Mouse (Mus musculus) 416B (cell line): ENCODE data around the gene Gm42372.
A peak's percentile ranks its signal among the peaks of the same experiment; 100 is the strongest.
"Not testable (repeated sequence)": the region's sequence is repeated elsewhere in the genome, so short reads cannot be mapped to it uniquely, and the experiment has no call there.

ENCODE experiments used
- DNase-seq: peaks from one replicate; pipeline ENCODE4 v3.0.0; 2011; ENCODE audit warnings: low read depth

Gene Gm42372

GRCm38 (mm10) chr7:16982859-16983568, at the start of gene Gm42372:
TSS of gene Gm42372 (plus strand) at chr7:16983086.
- peak; percentile 69 for DNase-seq

- DNase-seq, result peak; percentile 40
These were observed 45.6 kb upstream of the Gm42372 start for GRCm38 (mm10) chr7:16937312-16937711.

DNA sequence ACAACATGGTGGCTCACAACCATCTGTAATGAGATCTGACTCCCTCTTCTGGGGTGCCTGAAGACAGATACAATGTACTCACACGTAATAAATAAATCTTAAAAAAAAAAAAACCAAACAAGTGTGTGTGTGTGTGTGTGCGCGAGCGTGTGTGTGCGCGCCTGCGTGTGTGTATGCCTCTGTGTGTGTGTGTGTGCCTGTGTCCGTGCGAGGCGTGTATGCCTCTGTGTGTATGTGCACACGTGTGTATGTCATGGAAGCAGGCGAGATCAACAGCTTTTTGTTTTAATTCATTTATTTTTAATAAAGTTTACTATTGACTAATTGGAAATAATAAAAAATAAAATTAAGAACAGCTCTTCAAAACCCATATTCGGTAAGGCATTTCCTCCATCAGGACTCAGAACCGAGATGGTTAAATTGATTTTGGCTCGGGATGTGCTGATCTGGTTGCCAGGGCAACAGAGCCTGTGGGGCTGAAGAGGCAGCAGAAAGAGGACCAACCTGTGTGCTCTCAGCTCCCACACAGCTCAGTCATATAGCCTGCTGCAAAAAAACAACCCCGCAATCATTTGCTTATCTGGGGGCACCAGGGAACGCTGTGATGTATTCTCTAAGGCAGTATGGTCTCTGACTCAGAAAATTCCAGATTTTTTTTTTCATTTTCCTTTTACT, 44.6 kb upstream of the Gm42372 start:
- DNase-seq, result no peak

DNA sequence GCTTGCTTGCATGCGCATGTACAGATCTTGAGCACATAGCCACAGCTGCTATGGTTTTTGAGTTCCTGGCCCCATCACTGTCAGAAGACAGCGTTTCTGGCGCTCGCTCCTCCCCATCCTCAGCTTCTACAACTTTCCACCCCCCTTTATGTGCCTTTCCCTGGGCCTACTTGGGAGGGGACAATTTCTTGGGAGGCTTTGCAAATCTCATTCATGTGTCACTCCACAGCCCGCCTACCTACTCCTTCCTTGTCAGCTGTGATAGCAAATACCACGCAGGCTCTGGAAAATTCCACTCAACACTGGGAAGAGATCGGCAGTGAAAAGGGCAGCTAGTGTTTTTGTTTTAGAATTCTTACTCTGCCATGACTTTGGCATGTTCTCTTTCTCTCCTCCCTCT, 42.6 kb upstream of the Gm42372 start:
- DNase-seq, result no peak

DNA sequence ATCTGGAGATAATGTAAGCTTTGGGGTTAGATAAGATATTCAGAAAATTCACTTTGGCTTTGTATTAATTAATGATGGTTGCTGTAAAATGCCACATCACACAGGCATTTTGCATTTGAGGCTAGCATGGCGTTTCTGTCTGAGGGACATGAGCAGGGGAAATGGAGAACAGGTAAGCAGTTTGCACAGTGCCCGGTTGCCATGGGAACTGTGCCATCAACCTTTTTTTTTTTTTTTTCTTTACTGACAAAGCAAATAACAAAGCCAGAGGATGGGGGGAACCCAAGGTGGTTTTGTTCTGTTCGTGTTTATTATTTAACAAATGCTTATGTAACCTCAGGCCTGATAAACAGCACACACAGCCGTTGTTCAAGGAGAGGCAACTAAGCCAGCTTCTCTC, 40.0 kb upstream of the Gm42372 start:
- DNase-seq, result no peak

- DNase-seq, result no peak
These were observed 38.7 kb upstream of the Gm42372 start, which contains the start of gene Pnmal2 for GRCm38 (mm10) chr7:16944061-16944807. TSS of gene Pnmal2 (plus strand) at chr7:16944682.

DNA sequence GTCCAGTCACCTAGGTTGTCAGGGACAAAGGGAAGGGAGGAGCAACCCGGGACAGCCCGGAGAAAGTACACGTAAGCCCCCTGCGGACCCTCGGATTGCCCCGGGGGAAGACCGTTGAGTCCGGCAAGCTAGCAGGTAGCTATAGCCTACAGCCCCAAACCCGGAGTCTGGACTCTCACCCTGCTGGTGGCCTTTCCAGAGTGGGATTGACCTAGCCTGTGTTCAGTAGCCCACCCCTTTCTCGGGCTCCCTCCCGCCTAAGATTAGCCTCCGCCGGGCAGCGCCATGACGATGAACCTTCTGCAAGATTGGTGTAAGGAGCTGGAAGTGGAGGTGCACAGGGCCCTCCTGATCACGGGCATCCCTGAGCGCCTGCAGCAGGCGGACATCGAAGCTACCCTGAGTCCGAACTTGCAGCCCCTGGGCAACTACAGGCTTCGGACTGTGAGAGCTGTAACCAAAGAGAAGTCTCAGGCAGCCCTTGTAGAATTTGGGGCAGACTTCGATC, 38.0 kb upstream of the Gm42372 start:
- DNase-seq, result no peak

DNA sequence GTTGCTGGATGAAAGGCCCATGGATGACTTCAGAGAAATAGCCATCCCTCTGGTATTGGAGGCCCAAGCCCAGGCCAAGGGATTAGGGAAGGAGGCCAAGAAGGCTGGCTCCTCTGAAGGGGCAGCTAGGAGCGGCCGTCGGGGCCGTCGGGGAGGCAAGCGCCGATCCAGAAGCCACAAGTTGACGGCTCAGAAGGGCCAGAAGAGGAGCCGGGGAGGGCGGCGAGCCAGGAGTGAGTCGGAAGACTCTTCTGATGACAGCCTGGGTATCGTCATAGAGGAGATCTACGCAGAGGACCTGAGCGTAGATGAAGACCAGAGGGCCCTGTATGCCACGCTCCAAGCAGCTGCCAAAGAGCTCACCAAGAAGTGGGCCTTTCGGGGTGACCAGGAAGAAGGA, 37.5 kb upstream of the Gm42372 start:
- no peak for DNase-seq

DNA sequence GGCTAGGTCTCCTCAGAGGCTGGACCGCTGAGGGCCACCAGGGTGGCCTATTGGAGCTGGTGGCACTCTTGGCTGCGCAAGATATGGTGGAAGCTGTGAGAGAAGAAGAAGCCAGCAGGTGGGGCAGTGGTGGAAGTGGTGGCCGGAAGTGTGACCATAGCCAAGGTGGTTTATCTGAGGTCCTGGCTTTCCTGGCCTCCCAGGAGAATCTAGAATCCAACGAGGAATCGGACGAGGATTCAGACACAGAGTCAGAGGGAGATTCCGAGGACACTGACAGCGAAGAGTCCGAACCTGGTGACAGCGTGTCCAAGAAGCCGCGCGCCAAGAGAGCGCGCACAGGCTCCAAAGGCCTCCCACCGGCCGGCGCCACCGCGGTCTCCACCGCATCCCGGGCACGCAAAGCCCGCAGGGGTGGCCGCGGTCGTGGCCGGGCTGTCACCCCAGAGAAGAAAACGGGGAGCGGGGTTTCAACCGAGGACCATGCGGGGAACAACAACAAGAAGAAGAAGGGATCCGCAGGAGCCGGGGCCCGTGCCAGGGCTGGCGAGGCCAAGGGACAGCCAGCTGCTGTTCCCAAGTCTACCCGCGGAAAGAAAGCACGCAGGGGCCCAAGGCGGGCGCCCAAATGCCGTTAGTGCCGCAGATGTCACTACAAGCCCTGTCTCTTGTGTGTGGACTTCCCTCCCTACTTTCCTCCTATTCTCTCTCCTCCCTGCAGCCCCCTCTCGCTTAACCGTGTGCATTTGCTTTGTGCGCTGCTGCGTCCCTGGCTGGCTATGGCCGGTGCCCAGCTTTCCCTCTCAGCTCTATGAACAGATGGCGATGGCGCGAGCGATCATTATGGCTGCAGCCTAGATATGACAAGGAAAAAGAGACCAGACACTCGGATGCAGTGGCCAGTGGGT, 36.2 kb upstream of the Gm42372 start:
- DNase-seq, result no peak

DNA sequence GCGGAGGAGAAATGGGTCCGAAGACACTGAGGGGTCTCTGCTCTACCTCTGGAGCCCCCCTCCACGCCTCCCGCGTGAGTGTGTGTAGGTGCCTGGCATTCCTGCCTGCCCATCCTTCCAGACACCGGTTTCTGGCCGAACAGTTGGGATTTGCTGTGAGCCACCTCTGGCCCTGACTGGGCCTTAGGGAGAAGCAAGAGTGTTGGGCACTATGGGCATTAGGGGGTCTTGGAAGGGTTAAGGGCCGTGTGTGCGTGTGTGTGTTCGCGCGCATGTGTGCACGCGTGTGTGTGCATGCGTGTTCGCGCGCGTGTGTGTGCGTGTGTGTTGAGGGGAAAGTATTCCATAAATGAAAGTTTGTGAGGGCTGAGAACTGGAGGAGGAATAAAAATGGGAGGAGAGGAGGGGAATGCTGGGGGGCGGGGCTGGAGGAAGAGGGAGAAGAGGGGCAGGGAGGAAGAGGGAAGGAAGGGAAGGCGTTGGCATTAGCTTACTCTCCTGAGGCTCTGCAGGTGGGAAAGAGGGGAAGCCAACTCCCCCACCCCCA, 35.5 kb upstream of the Gm42372 start:
- no peak for DNase-seq

DNA sequence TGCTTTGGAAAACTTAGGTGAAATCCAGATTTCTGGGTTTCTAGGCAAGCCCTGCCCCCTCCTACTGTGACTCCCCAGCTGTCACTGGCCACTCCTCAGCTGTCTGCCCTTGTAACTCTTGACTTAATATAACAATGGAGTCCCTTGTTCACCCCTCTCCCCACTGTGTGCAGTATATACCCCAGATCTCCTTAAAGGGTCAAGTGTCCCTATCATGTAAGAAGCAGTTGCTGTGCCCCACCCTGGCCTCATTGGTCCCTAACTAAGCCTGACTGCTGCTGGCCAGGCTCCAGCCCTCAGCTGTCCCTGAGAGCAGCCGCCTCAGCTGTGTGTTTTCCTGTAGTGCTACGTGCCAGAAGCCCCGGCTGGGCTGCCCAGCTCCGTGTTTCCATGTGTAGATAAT, 34.9 kb upstream of the Gm42372 start:
- DNase-seq, result no peak

- no peak for DNase-seq
These were observed 33.9 kb upstream of the Gm42372 start for GRCm38 (mm10) chr7:16948923-16949458.

- DNase-seq, result peak; percentile 74
These were observed 32.7 kb upstream of the Gm42372 start for GRCm38 (mm10) chr7:16949908-16950841.

- peak; percentile 91 for DNase-seq
These were observed 31.8 kb upstream of the Gm42372 start for GRCm38 (mm10) chr7:16950861-16951635.

GRCm38 (mm10) chr7:16953776-16954175, 29.1 kb upstream of the Gm42372 start:
- not testable (repeated sequence) for DNase-seq

DNA sequence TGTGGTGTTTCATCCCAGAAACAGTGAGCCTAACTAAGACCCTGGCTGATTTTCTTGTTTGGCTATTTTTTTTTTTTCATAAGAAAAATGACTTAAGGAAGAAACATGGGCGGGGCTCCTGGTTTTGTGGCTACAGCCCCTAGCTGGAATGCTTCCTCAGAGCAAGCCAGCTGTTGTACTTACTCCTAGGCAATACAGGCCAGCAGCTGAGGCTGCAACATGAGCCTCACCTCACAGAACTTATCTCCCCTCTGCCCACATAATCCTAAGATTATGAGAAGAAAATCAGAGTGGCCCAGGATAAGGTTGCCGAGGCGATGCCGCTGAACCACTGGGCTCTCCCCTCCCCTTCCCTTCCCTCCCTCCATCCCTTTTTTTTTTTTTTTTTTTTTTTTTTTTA, 27.2 kb upstream of the Gm42372 start:
- peak; percentile 53 for DNase-seq

DNA sequence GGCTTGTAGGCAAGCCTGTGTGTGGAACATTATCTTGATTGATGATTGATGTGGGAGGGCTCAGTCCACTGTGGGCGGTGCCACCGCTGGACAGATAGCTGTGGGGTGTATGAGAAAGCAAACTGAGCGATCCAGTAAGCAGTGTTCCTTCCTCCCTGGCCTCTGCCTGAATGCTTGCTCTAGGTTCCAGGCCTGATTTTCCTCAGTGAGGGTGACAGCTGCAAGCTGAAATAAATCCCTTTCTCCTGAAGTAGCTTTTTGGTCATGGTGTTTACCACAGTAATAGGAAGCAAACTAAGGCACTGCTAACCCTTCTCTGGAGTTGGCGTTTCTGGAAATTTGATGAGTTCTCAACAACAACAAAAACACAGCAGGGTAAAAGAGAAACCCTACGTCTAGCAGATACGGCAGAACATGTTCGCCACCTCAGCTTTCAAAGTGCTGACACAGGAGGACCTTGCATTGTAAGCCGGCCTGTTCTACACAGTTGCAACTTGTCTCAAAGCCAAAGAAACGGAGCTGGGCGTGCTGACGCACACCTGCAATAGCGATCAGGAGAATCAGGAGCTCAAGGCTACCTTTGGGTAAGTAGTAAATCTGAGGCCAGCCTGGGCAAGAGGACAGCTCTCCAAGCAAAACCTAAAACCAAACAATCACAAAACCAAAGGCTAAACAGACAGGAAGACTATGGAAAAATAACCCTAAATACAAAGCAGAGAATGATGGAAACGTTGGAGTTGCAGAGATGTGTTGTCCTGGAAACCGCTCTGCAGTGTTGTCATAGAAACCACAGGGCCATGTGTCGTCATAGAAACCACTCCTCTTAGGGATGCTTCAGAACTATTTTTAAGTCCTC, 26.2 kb upstream of the Gm42372 start:
- no peak for DNase-seq

DNA sequence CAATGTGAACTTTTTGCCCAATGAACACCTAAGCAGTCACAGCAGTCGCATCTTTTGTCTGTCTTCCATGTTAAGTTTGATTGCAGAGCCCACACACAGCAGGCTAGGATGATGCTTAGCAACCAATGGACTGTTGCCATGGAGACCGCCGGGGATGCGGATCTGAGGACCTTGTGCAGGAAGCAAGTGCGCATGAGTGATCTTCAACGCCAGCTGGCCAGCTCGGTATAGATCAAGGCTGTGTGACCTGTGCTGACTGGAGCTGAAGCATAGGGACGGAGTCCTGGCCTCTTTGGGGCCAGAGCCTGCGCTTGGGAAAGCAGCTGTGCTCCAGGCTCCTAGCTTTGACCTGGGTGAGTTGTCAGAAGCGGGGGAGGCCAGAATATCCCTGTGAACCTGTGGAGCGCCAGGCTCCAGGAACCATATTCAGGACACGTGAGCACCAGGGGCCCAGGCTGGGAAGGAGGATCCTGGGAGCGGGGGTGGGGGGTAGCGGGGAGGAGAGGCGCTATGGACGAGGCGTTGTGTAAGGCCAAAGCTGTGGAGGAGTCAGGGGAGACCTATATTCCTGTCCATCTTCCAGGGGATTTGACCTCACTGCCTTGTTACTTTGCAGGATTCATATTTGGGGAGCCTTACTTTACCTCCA, 23.2 kb upstream of the Gm42372 start, which contains the start of gene Pnmal1:
Pnmal1 (plus strand) TSS at position 141 of the 649 bp plus-strand sequence.
- DNase-seq, result no peak
